7 mouse cellular contexts compared by ENCODE assay signal in genomic region chr6:34029746-34030027, GRCm38 (mm10). TPM values are rescaled to one million over a fixed set of nuclear protein-coding genes. Genes with fewer than 3 reads are reported as not detected.
A peak's percentile ranks its signal among the peaks of the same experiment; 100 is the strongest.
DNase-seq lines count a peak whose midpoint lies in the region; ATAC-seq lines count a peak whose summit lies in the region.

No protein-coding gene starts in this region.

- peak overlapping the region; percentile 68 for H3K9ac ChIP-seq in lung, embryonic 16.5 days (ENCODE audit: low read length)
- peak overlapping the region; percentile 60 for H3K9ac ChIP-seq in forebrain, embryonic 12.5 days
- peak overlapping the region; percentile 56 for H3K9ac ChIP-seq in liver, embryonic 11.5 days (ENCODE audit: low read depth, low read length)
- peak overlapping the region; percentile 11; the same call in 1 of the 2 replicates for H3K9ac ChIP-seq in stomach, embryonic 15.5 days

- peak overlapping the region; percentile 76 for H3K4me2 ChIP-seq in lung, embryonic 16.5 days (ENCODE audit: low read depth, low read length)
- peak overlapping the region; percentile 82 for H3K4me2 ChIP-seq in forebrain, embryonic 12.5 days
- peak overlapping the region; percentile 86 for H3K4me2 ChIP-seq in liver, embryonic 11.5 days
- peak overlapping the region; percentile 92 for H3K4me2 ChIP-seq in stomach, embryonic 15.5 days

- no peaks in the 10 kb centered on the region for H3K9me3 ChIP-seq in lung, embryonic 16.5 days (ENCODE audit: control insufficient read depth, low read length)
- H3K9me3 ChIP-seq in forebrain, embryonic 12.5 days = no peaks in the 10 kb centered on the region
- no peaks in the 10 kb centered on the region for H3K9me3 ChIP-seq in liver, embryonic 11.5 days (ENCODE audit: control insufficient read depth, low read length)
- no peaks in the 10 kb centered on the region for H3K9me3 ChIP-seq in stomach, embryonic 15.5 days

- H3K4me1 ChIP-seq in lung, embryonic 16.5 days (replicated peaks; ENCODE audit: control insufficient read depth, insufficient read depth, low read length) = peaks cover 5% of the 10 kb centered on the region; the same call in 1 of the 2 replicates
- H3K4me1 ChIP-seq in forebrain, embryonic 12.5 days = peaks cover 17% of the 10 kb centered on the region
- H3K4me1 ChIP-seq in liver, embryonic 11.5 days (replicated peaks; ENCODE audit: control insufficient read depth, insufficient read depth, low read length) = peaks cover 12% of the 10 kb centered on the region
- H3K4me1 ChIP-seq in stomach, embryonic 15.5 days = no peaks in the 10 kb centered on the region

- peak overlapping the region; percentile 67 for H3K4me3 ChIP-seq in lung, embryonic 16.5 days (ENCODE audit: low read length)
- H3K4me3 ChIP-seq in forebrain, embryonic 12.5 days (replicated peaks) = peak overlapping the region; percentile 64
- H3K4me3 ChIP-seq in liver, embryonic 11.5 days (ENCODE audit: low read depth, low read length) = peak overlapping the region; percentile 63
- peak overlapping the region; percentile 54 for H3K4me3 ChIP-seq in stomach, embryonic 15.5 days (replicated peaks)

- no peaks in the 10 kb centered on the region for H3K27me3 ChIP-seq in lung, embryonic 16.5 days (ENCODE audit: control insufficient read depth, insufficient read depth, low read depth, low read length)
- 0 out of 2 replicates have a peak, but pooled peaks cover 4% of the 10 kb centered on the region for H3K27me3 ChIP-seq in forebrain, embryonic 12.5 days
- H3K27me3 ChIP-seq in liver, embryonic 11.5 days (replicated peaks; ENCODE audit: control insufficient read depth, insufficient read depth, low read length) = no peaks in the 10 kb centered on the region
- H3K27me3 ChIP-seq in stomach, embryonic 15.5 days (replicated peaks) = no peaks in the 10 kb centered on the region

- peak; percentile 65 for ATAC-seq in lung, embryonic 16.5 days (ENCODE audit: low read depth)
- ATAC-seq in forebrain, embryonic 12.5 days (ENCODE audit: low FRiP score) = peak; percentile 66
- ATAC-seq in liver, embryonic 11.5 days (replicated peaks; ENCODE audit: low FRiP score) = peak; percentile 44
- ATAC-seq in stomach, embryonic 15.5 days (ENCODE audit: insufficient read depth, low FRiP score, low read depth) = peak; percentile 50; the same call in 1 of the 2 replicates

- 2% methylated on average over 4 of the region's 4 CpGs for whole genome bisulfite sequencing in lung, embryonic 16.5 days
- 0% methylated on average over 4 of the region's 4 CpGs for WGBS in forebrain, embryonic 12.5 days
- 6% methylated on average over 4 of the region's 4 CpGs for WGBS in liver, embryonic 11.5 days
- WGBS in stomach, embryonic 15.5 days = 2% methylated on average over 4 of the region's 4 CpGs

- 0 out of 2 replicates have a peak overlapping the region, but pooled peaks have one; percentile 32 for H3K27ac ChIP-seq in lung, embryonic 16.5 days (ENCODE audit: low read length)
- no peak overlapping the region for H3K27ac ChIP-seq in forebrain, embryonic 12.5 days
- H3K27ac ChIP-seq in liver, embryonic 11.5 days (ENCODE audit: low read depth, low read length) = no peak overlapping the region
- H3K27ac ChIP-seq in stomach, embryonic 15.5 days = no peak overlapping the region

- H3K36me3 ChIP-seq in lung, embryonic 16.5 days (ENCODE audit: control insufficient read depth, insufficient read depth, low read length) = no peaks in the 10 kb centered on the region
- no peaks in the 10 kb centered on the region for H3K36me3 ChIP-seq in forebrain, embryonic 12.5 days (replicated peaks)
- H3K36me3 ChIP-seq in liver, embryonic 11.5 days (ENCODE audit: control insufficient read depth, insufficient read depth, low read length) = no peaks in the 10 kb centered on the region
- H3K36me3 ChIP-seq in stomach, embryonic 15.5 days = no peaks in the 10 kb centered on the region

- DNase-seq in lung, postnatal 14 days = no peak
- DNase-seq in liver, embryonic 11.5 days (ENCODE audit: low spot score) = no peak
- no peak for DNase-seq in cerebellum, postnatal 36 days
- no peak for DNase-seq in left cerebral cortex, adult 11 months (ENCODE audit: low spot score)

RNA-seq across cellular contexts. Expression of gene Lrguk, which starts 0.4 kb away (rescaled TPM):
- polyA plus RNA-seq in lung, embryonic 16.5 days (2015; fragmentation: Nextera tagmentation; extraction: Ambion mirVana) = 2.8 and 3.3 TPM in 2 replicates
- 0.90 and 0.98 TPM in 2 replicates for polyA plus RNA-seq in forebrain, embryonic 12.5 days (2016; fragmentation: Nextera tagmentation; extraction: Ambion mirVana)
- polyA plus RNA-seq in liver, embryonic 11.5 days (2014; fragmentation: Nextera tagmentation; extraction: Ambion mirVana) = 0.67 and 1.1 TPM in 2 replicates
- polyA plus RNA-seq in stomach, embryonic 15.5 days (2015; fragmentation: Nextera tagmentation; extraction: Ambion mirVana) = 0.30 and 0.70 TPM in 2 replicates

Comparison
In these comparisons a context has a peak if more than half of its experiments do, and no peak if none do; other contexts are left out.
1. H3K9ac ChIP-seq: peak in every context shown above with its lines; median percentile 68 in lung, embryonic 16.5 days; 60 in forebrain, embryonic 12.5 days; 56 in liver, embryonic 11.5 days; 11 in stomach, embryonic 15.5 days.